Mouse (Mus musculus) B cell, adult (primary cell): ENCODE data around the gene Chchd4. TPM values are rescaled to one million over a fixed set of nuclear protein-coding genes. Genes with fewer than 3 reads are reported as not detected.

Experiments
- total RNA-seq: library from RNA; stranded (reverse); gene quantifications from 4 replicates; pipeline ENCODE4 v1.2.4, GENCODE M21; 2023; ENCODE audit not compliant: inconsistent age

Chchd4 gene
- 14.5 to 16.6 TPM (median 15.0 TPM) in 4 replicates for total RNA-seq

GRCm38 (mm10) chr6:91472868-91473804 is at the start of gene Chchd4, which contains the start of gene Tmem43:
Gene Chchd4 (minus strand): TSS chr6:91473546.
Gene Tmem43 (plus strand): TSS chr6:91473703.

DNA sequence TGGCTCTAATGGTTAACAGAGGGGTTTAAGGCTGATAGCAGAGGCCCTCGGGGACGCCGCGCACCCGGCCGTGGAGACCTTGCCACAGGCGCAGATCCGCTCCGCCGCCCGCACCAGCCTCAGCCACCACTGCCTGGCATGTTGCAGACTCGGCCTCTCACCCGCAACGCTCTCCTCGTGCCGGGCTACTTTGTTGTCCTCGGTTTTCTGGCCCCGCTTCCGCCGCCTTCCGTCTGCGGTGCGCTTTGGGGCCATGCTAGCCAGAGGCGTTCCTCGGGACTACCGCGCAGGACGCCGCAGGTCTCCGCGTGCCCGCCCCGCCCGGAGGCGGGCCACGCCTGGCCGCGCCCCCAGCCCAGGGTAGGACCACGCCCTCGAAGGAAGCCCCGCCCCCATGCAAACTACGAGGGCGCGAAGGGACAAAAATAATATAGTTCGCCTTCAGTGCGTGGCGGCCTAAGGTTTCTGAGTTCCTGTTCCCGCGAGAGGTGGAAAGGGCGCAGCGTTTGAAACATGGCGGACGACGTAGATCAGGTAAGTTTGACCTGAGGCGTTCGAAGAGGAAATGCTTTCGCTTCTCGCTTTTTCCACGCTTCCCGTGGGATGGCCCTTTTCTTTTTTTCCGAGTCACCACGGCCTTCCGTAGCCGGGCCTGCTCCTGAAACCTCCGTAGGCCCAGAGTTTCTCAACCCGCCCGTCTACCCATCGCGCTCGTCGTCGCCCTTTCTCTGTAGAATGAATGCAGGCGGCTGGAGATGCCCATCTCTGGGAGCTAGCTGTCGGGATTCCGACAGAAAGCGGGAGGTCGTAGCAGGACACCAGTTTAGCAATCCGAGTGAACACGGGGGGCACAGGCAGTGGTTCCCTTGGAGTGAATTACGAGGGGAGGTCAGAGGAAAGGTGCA is 42.5 kb upstream of the Chchd4 start, which contains the start of the genes Xpc and Lsm3:
Xpc (minus strand) TSS at position 344 of the 905 bp plus-strand sequence.
Lsm3 (plus strand) TSS at position 384 of the 905 bp plus-strand sequence.

Other genes with a start within 250 kb of the Chchd4 start
- gene Wnt7a, start 62.2 kb downstream of the Chchd4 start, total RNA-seq, result not detected in 4 replicates
- 32.4 to 40.4 TPM (median 39.0 TPM) in 4 replicates for gene Tmem43, start 157 bp upstream of the Chchd4 start, total RNA-seq
- gene Xpc, start 42.3 kb upstream of the Chchd4 start, total RNA-seq, result 17.5 to 19.8 TPM (median 18.7 TPM) in 4 replicates
- gene Lsm3, start 42.4 kb upstream of the Chchd4 start, total RNA-seq, result 63.3 to 81.7 TPM (median 66.2 TPM) in 4 replicates
- gene Slc6a6, start 210.5 kb upstream of the Chchd4 start, total RNA-seq, result 93.7 to 110 TPM (median 99.8 TPM) in 4 replicates